Mouse (Mus musculus): ENCODE measurements around the gene Fbxl17.

- TF ChIP-seq POLR2A (IDR thresholded peaks at IDR 0.05; ENCODE audit: insufficient read length, low read depth) (no peak), MYOD1 (IDR thresholded peaks at IDR 0.05; ENCODE audit: control insufficient read depth in 1 of 3, insufficient read length in 2 of 3, low read depth in 2 of 3) (no peak), POLR2AphosphoS2 (IDR thresholded peaks at IDR 0.05; ENCODE audit: insufficient read length, low read depth) (no peak), MAX (IDR thresholded peaks at IDR 0.05; ENCODE audit: low read depth) (no peak), TCF12 (IDR thresholded peaks at IDR 0.05; ENCODE audit: insufficient read depth, poor library complexity, severe bottlenecking) (no peak), USF1 (IDR thresholded peaks at IDR 0.05; ENCODE audit: low read depth) (no peak), CEBPB (IDR thresholded peaks at IDR 0.05; ENCODE audit: insufficient read depth, poor library complexity, severe bottlenecking) (no peak), SRF (IDR thresholded peaks at IDR 0.05; ENCODE audit: control insufficient read depth, insufficient read length, low read depth) (no peak), MYOG (IDR thresholded peaks at IDR 0.05; ENCODE audit: control insufficient read depth in 1 of 3, insufficient read depth in 1 of 3, insufficient read length in 2 of 3, low read depth in 2 of 3) (no peak), TCF3 (IDR thresholded peaks at IDR 0.05; ENCODE audit: insufficient read length, low read depth) (no peak), E2F4 (IDR thresholded peaks at IDR 0.05; ENCODE audit: insufficient read depth) (no peak), REST (IDR thresholded peaks at IDR 0.05; ENCODE audit: insufficient read depth, insufficient read length) (no peak)
Observed at GRCm38 (mm10) chr17:63112826-63113225, 387.0 kb downstream of the Fbxl17 start.

Data from myocyte (in vitro differentiated cells).